Mouse (Mus musculus) neural tube, postnatal 0 days (tissue): ENCODE measurements around the gene Lrrc31. TPM values are rescaled to one million over a fixed set of nuclear protein-coding genes. Genes with fewer than 3 reads are reported as not detected.

Experiments
- polyA plus RNA-seq: library from polyadenylated mRNA; unstranded; fragments of >200 nt; fragmentation: Nextera tagmentation; extraction: Ambion mirVana; gene quantifications from 2 replicates; pipeline ENCODE4 v1.2.1, GENCODE M21; 2015

Lrrc31 gene
- not detected in 2 replicates for polyA plus RNA-seq

DNA sequence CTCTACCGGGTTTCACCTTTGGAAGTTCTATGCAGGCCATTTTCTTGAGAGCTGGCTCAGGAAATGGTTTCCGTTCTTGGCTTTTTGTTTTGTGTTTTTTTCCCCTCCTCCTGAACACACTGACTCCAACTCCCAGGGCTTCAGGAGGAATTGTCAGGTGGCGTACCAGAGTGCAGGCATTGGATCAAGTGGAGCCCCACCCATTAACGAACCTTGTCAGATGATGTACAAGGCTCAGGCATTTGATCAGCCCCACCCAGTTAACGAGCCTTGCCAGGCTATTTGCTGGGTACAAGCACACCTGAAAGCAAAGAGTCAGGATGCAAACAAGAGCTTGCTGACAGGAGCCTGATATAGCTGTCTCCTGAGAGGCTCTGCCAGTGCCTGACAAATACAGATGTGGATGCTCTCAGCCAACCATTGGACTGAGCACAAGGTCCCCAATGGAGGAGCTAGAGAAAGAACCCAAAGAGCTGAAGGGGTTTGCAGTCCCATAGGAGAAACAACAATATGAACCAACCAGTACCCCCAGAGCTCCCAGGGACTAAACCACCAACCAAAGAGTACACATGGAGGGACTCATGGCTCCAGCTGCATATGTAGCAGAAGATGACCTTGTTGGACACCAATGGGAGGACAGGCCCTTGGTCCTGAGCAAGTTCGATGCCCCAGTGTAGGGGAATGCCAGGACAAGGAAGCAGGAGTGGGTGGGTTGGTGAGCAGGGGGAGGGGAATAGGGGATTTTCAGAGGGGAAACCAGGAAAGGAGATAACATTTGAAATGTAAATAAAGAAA, at the start of gene Lrrc31:
Gene Lrrc31 (minus strand): TSS at position 133 of the 795 bp plus-strand sequence.

DNA sequence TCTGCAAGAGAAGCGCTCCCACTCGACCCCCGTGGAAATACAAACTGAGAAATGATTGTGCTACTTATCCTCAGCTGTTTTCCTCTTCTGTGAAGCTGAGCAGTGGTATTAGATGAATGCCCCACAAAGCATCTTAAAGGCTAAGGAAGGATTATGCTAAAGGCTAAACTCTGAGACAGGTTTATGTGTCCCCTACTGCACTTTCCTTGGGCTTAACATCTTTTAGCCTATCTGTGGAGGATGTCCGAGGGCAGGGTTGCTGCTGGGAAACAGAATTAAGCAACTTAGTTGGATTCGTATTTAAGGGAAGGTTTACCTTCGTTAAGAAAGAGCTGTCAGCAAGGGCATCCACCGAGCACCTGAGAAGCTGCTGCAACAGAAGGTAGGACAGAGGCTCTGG, 46.4 kb upstream of the Lrrc31 start, which contains the start of gene Samd7:
Gene Samd7 (plus strand): TSS at position 288 of the 400 bp plus-strand sequence.

DNA sequence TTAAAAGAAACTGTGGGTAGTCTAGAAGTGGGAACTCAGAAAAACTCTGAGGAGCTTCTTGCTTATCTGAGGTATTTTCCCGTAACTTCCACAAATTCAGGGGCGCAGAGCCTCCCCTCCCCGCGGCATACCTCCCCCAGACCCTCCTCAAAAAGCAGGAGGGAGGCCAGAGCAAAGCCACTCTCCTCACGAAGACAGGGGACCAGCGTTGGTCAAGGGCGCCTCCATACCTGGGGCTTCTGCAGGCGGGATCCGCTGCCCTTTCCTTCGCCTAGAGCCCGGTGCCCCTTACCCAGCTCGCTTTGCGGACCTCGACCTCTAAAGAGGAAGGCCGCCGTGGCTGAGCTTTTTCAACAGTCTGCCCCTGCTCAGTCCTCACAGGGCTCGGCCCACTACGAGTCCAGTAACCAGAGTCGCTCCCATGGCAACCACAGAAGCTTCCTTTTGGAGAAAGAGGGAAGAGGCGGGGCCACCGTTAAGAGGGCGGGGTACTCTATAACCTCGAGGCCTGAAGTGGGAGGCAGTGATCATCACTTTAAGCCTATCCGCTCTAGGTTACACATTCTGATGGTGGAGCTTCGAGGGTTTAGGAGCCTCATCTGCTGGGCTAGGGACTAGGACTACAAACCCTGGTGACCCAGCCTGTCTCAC, 52.1 kb downstream of the Lrrc31 start, which contains the start of gene Lrrc34:
Gene Lrrc34 (minus strand): TSS at position 430 of the 651 bp plus-strand sequence.

DNA sequence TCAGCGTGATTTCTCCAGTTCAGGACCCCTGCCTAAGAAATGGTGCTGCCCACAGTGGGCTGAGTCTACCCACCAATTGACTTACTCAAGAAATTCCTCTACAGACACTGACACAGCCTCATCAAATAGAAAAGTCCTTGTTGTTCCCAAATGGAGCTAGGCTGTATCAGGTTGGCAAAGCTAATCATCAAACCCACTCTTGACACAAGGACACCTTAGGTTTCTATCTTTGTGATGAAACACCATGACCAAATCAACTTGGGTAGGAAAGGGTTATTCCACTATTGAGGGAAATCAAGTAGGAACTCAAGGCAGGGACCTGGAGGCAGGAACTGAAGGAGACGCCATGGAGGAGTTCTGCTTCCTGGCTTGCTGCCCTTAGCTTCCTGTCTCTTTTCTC, 55.4 kb downstream of the Lrrc31 start, which contains the start of gene Lrriq4:
Gene Lrriq4 (plus strand): TSS at position 301 of the 400 bp plus-strand sequence.

Other genes with a start within 250 kb of the Lrrc31 start
- 2.1 and 3.3 TPM in 2 replicates for gene Mecom, start 151.8 kb downstream of the Lrrc31 start, polyA plus RNA-seq
- 1.2 and 1.5 TPM in 2 replicates for gene Actrt3, start 99.9 kb downstream of the Lrrc31 start, polyA plus RNA-seq
- 16.8 and 17.8 TPM in 2 replicates for gene Mynn, start 97.8 kb downstream of the Lrrc31 start, polyA plus RNA-seq
- 0.20 TPM in 1 of 2 replicates, not detected in the other for gene Lrriq4, start 55.3 kb downstream of the Lrrc31 start, polyA plus RNA-seq
- gene Lrrc34, start 52.0 kb downstream of the Lrrc31 start, polyA plus RNA-seq: 0.95 and 1.0 TPM in 2 replicates
- 0.05 TPM in 1 of 2 replicates, not detected in the other for gene Samd7, start 46.5 kb upstream of the Lrrc31 start, polyA plus RNA-seq
- 120 and 147 TPM in 2 replicates for gene Sec62, start 93.0 kb upstream of the Lrrc31 start, polyA plus RNA-seq
- gene Gpr160, start 156.1 kb upstream of the Lrrc31 start, polyA plus RNA-seq: 2.3 and 2.6 TPM in 2 replicates